Mouse (Mus musculus) layer of hippocampus, adult 11-12 months (tissue): ENCODE data around the gene Igfbp2.

Experiments
- DNase-seq: peaks from one replicate; pipeline ENCODE4 v3.0.0; 2022; ENCODE audit warnings: low spot score

Igfbp2 gene

GRCm38 (mm10) chr1:72855729-72856128 lies 31.4 kb downstream of the Igfbp2 start:
- DNase-seq = no peak

GRCm38 (mm10) chr1:72856209-72856909 lies 32.1 kb downstream of the Igfbp2 start:
- no peak for DNase-seq

GRCm38 (mm10) chr1:72857142-72857541 lies 32.8 kb downstream of the Igfbp2 start:
- DNase-seq = no peak

GRCm38 (mm10) chr1:72857631-72858030 lies 33.3 kb downstream of the Igfbp2 start:
- DNase-seq = no peak

- no peak for DNase-seq
Observed at GRCm38 (mm10) chr1:72858286-72858685, 34.0 kb downstream of the Igfbp2 start.

- no peak for DNase-seq
Observed at GRCm38 (mm10) chr1:72858874-72859273, 34.6 kb downstream of the Igfbp2 start.

- DNase-seq = no peak
Observed at GRCm38 (mm10) chr1:72859963-72860362, 35.7 kb downstream of the Igfbp2 start.

GRCm38 (mm10) chr1:72860502-72860901 lies 36.2 kb downstream of the Igfbp2 start:
- no peak for DNase-seq

GRCm38 (mm10) chr1:72861702-72862101 lies 37.4 kb downstream of the Igfbp2 start:
- no peak for DNase-seq

- DNase-seq = no peak
Observed at GRCm38 (mm10) chr1:72862248-72862647, 37.9 kb downstream of the Igfbp2 start.

GRCm38 (mm10) chr1:72863692-72864091 lies 39.4 kb downstream of the Igfbp2 start:
- DNase-seq = no peak

- DNase-seq = no peak
Observed at GRCm38 (mm10) chr1:72864272-72864671, 40.0 kb downstream of the Igfbp2 start.

GRCm38 (mm10) chr1:72865900-72866299 lies 41.6 kb downstream of the Igfbp2 start:
- DNase-seq = no peak

GRCm38 (mm10) chr1:72866417-72866816 lies 42.1 kb downstream of the Igfbp2 start:
- no peak for DNase-seq

GRCm38 (mm10) chr1:72867346-72867745 lies 43.0 kb downstream of the Igfbp2 start:
- no peak for DNase-seq

GRCm38 (mm10) chr1:72868429-72869215 lies 44.3 kb downstream of the Igfbp2 start:
- DNase-seq = no peak

- no peak for DNase-seq
Observed at GRCm38 (mm10) chr1:72869275-72869674, 45.0 kb downstream of the Igfbp2 start.

GRCm38 (mm10) chr1:72869681-72870614 lies 45.6 kb downstream of the Igfbp2 start:
- peak; percentile 63 for DNase-seq

- DNase-seq = peak; percentile 87
Observed at GRCm38 (mm10) chr1:72870615-72871336, 46.5 kb downstream of the Igfbp2 start.

- no peak for DNase-seq
Observed at GRCm38 (mm10) chr1:72871337-72871696, 47.0 kb downstream of the Igfbp2 start.

- peak; percentile 66 for DNase-seq
Observed at GRCm38 (mm10) chr1:72871697-72872411, 47.6 kb downstream of the Igfbp2 start.
